Mouse (Mus musculus) right cerebral cortex, adult 2 months (tissue): Measurements from ENCODE around the gene Cabp4.

Source experiments
- DNase-seq, 2 experiments: peaks; one replicate each; pipeline ENCODE4 v3.0.0; 2021 to 2022; ENCODE audit warnings: low spot score in 2 of 2

Cabp4 gene

GRCm38 (mm10) chr19:4164721-4165120 is 20.9 kb upstream of the Cabp4 start:
- no peak for DNase-seq

GRCm38 (mm10) chr19:4164100-4164499 is 20.3 kb upstream of the Cabp4 start:
- no peak for DNase-seq

- no peak for DNase-seq
These were observed 19.7 kb upstream of the Cabp4 start for GRCm38 (mm10) chr19:4163543-4163887.

GRCm38 (mm10) chr19:4162646-4163542 is 19.1 kb upstream of the Cabp4 start, which contains the start of gene Rps6kb2:
TSS of gene Rps6kb2 (minus strand) at chr19:4163354.
- DNase-seq, result peak; percentile 99

GRCm38 (mm10) chr19:4159049-4159448 is 15.2 kb upstream of the Cabp4 start:
- DNase-seq, result no peak

GRCm38 (mm10) chr19:4156771-4157170 is 12.9 kb upstream of the Cabp4 start:
- DNase-seq, result no peak

GRCm38 (mm10) chr19:4156073-4156579 is 12.3 kb upstream of the Cabp4 start:
- DNase-seq, result no peak

GRCm38 (mm10) chr19:4155223-4156072 is 11.6 kb upstream of the Cabp4 start:
- no peak for DNase-seq

GRCm38 (mm10) chr19:4154437-4155222 is 10.8 kb upstream of the Cabp4 start:
- DNase-seq, result no peak

GRCm38 (mm10) chr19:4153232-4153654 is 9.4 kb upstream of the Cabp4 start, which contains the start of gene Ptprcap:
TSS of gene Ptprcap (plus strand) at chr19:4153604.
- DNase-seq, result no peak

- DNase-seq, result no peak
These were observed 8.8 kb upstream of the Cabp4 start for GRCm38 (mm10) chr19:4152445-4153231.

- DNase-seq, result no peak
These were observed 8.1 kb upstream of the Cabp4 start for GRCm38 (mm10) chr19:4151898-4152297.

- no peak for DNase-seq
These were observed 7.6 kb upstream of the Cabp4 start for GRCm38 (mm10) chr19:4151488-4151860.

GRCm38 (mm10) chr19:4150567-4151487 is 7.0 kb upstream of the Cabp4 start:
- DNase-seq, result no peak

GRCm38 (mm10) chr19:4149764-4150461 is 6.1 kb upstream of the Cabp4 start:
- DNase-seq, result no peak

- no peak for DNase-seq
These were observed 5.5 kb upstream of the Cabp4 start for GRCm38 (mm10) chr19:4149283-4149682.

- DNase-seq, result no peak
These were observed 5.0 kb upstream of the Cabp4 start for GRCm38 (mm10) chr19:4148819-4149218.

- peak; percentile 92 to 95 for DNase-seq
These were observed 4.6 kb upstream of the Cabp4 start, which contains the start of gene Coro1b for GRCm38 (mm10) chr19:4148491-4148806. TSS of gene Coro1b (plus strand) at chr19:4148619.
